Mouse (Mus musculus): ENCODE data around the gene Rreb1.

DNA sequence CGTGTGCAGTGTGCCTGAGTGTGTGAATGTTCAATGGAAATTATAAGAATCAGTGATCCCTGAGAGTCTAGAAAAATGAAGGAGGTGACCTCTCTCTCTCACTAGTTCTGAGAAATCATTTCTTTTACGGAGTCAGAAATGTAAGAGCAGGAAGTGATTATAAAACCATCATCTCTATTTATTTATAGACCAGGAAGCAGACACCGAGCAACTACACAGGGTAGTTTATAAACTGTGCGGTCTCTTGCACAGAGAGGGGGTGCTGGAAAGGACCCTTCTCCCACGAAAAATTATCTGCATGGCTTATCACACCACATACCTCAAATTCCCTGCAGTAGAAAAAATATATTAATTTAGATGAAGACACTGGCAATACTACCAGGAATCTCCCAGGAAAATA, 37.4 kb upstream of the Rreb1 start:
- TF ChIP-seq EP300 (IDR thresholded peaks at IDR 0.05) = no peak
- TF ChIP-seq CTCF (IDR thresholded peaks at IDR 0.05) = no peak

Measured in lung, postnatal 0 days (tissue).